Mouse (Mus musculus) T-cell, adult 2 months (primary cell): ENCODE measurements at regions not wholly inside any gene's neighbourhood (a gene's known extent, or its start where the extent isn't known, plus 50 kb on each side); places are given as distances from the start of the nearest gene placed in this dataset.

Experiments
- DNase-seq: peaks from one replicate; pipeline ENCODE4 v3.0.0; 2022; ENCODE audit warnings: low spot score

DNA sequence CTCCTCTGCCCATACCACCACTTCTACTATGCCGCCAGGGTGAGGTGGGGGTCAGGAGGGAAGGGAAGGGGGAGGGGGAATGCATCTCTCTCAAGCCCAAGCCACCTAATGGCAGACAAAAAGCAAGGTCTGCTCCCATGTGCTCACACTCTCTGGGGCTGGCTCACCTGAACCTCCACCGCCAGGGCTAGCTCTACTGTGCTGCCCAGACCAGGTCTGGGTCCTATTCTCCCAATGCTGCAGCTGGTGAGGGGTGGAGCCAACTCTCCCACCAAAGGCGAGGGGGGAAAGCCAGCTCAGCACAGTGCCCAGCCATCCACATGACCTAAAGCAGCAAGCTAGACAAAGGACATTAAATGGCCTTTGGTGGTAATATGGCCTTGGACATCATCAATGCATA is 158.6 kb downstream of the Chic2 start:
- no peak for DNase-seq

DNA sequence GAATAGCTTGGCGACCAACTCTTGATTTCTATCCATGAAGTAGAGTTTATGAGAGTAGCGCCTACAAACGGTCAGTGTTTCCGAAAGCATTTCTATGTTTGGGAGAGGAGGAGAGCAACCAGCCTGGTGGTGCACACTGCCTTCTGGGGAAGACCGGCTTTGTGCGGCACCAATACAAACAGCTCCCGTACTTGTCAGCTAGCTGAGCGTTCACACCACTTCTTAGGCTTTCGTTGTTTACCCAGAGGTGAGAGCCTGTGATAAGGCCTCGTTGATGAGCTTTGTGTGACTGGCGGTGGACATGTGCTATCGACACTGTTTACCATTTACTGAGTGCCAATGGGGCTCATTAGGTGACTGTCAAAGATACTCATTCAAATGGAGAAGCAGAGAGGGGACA is 162.0 kb downstream of the Chic2 start:
- no peak for DNase-seq

- no peak for DNase-seq
Measured at GRCm38 (mm10) chr5:74880669-74881226, 163.8 kb downstream of the Chic2 start.

DNA sequence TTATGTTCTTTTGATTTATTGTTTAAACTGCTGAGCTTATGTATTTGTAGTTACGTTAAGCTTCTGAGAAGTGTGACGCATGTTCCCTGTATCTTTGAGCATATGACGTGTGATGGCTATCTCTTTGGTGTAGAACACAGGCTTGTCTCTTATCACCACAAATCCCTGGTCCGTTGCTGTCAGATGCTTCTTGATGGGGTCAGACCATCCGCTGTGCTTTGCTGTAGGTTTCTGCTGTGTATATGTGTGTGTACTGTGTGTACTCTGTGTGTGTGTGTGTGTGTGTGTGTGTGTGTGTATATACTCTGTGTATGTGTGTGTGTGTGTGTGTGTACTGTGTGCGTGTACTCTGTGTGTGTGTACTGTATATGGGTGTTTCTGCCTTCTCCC is 164.5 kb downstream of the Chic2 start:
- DNase-seq = no peak

DNA sequence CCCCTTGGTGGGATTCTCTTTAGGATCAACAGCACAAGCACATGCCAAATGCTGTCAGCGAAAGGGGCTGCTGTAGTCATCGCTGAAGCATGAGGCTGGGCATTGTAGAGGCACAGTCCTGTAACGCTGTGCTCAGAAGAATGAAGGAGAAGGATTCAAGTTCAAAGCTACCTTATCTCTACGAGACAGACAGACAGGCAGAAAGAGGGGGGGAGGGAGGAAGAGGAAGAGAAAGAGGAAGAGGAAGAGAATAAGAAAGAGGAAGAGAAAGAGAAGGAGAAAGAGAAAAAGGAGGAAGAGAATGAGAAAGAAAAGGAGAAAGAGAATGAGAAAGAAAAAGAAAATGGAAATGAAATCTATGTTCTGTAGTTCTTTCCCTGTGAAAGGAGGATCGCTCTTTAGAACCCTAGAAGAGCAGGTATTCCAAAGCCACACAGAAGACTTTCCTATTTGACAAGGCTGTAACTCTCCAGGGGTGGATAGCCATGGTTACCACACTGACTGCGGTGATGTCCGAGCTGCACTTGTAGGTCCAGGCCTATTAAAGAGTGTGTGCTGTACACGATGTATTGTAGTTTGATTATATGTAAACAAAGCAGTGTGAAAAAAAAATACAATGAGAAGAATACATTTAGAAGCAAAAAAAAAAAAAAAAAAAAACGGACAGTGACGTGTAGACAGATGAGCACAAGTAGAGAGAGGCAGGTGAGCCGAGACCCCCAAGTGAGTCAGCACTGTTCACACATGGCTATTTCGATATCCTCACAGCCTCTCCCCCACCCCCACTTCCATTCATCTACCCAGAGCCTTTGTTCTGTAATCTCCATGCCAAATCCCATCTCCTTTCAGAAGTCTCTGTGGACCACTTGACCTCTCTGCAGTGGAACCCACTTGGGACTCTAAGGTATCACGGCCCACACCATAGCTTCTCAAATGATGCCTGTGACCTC is 165.2 kb downstream of the Chic2 start:
- no peak for DNase-seq

DNA sequence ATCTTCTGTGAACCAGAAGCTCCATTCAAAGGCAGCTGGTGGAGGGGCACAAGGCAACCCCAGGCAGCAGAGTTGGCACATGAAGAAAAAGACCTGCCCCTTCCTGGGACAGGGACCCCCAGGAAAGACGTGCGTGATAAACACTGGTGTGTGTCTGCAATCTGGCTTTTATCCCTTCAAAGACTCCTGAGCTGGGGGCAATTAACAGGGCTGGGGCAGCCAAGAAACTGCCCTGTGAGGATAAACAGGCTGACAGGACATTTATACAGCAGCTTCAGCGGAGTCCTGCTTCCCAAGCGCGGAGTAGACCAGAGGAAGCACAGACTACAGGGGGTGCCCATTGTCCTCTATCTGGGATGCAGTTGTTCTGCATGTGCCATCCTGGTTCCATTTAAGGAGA is 167.0 kb downstream of the Chic2 start:
- DNase-seq = no peak

- no peak for DNase-seq
Measured at GRCm38 (mm10) chr5:74877185-74877584, 167.4 kb downstream of the Chic2 start.

DNA sequence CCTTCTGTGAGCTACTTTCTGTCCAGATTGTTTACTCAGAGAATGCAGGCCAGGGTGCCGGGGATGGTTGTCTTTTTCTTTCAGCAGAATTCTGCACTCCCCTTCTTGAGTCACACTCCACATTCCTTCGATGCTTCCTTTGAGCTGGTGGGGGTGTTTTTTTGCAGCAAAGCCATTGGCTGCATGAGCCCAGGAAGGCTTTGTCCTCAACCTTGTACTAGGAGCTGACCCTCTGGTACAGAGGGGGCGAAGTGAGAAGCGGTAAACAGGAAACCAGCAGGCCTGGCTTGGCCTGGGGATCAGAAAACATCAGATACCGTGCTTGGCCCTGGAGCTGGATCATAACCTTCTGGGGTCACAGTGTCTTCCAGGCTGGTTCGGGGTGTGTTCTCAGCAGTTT is 169.9 kb downstream of the Chic2 start:
- no peak for DNase-seq

- DNase-seq = no peak
Measured at GRCm38 (mm10) chr5:74870615-74871014, 167.9 kb upstream of the Lnx1 start.

DNA sequence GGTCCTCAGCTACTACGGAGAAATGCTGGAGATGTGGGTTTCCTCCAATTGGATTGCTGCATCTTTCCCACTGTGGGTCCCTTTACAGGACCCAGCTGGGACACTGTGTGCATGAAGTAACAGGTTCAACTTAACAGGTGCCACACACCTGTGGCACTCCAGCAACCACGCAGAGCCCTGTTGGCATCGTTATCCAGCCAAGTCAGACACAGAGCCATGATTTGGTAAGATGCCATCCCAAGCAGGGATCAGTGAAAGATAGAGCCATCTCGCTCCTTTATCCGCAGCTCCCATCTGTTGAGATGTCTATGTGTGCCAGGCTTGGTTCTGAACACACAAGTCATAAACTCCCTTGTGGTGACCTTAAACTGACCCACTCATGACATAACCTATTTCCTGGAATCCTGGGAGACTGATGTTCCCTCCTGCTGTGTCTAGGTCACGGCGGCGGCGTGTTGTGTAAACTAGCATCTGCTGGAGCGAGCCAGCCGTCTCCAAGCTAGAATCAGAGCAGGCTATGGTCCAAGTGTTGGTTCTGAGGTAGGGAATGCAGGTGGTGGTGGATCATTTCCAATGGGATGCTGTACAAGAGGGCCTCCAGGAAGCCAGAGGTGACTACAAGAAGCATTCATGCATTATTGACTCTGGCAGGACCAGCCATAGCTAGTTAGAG is 164.5 kb upstream of the Lnx1 start:
- no peak for DNase-seq

GRCm38 (mm10) chr5:74866697-74867096 is 164.0 kb upstream of the Lnx1 start:
- no peak for DNase-seq

DNA sequence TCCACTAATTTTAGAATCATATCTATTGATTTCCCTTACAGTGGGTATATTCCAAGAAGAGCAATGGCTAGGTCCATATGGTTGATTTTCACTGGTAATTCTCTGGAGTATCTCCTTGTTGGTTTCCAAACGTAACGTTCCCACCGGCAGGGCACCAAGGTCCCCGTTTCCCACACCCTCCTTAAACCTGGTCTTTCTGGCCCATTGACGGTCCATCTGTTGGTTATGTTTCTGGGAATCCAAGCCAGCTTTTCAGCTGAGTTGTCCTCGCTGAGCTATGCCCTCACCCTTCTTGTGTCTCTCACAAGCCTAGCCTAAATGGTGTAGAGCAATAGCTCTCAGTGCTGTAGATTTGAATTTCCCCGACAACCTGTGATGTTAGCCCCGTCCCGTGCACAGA is 162.7 kb upstream of the Lnx1 start:
- DNase-seq = no peak

DNA sequence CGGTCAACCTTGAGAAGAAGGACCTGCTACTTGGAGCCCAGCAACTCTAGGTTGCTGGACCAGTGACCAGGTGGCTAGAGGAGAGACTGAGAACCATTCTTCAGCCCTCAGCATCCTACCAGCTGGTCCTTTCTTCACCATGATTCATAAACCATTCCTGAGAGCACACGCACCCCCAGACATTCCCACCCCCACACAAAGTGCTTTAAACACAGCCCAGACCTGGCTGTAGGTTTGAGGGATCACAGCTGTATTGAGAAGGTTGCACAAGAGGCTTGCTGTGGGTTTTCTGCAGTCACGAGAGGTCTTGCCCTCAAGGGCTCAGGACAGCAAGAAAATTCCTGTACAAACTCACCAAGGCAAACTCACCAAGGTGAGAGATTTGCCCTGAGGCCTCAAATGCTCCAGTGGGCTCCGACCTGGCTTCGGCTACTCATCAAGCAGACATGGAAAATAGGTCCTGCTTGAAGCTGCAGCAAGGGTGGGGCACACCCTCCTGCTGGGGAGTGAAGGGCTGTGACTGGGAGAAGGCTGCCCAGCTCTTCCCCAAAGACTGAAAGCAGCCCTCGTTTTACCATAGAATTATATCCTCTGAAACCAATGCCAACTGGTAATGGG is 161.9 kb upstream of the Lnx1 start:
- DNase-seq = no peak

- no peak for DNase-seq
Measured at GRCm38 (mm10) chr5:74861297-74861696, 158.6 kb upstream of the Lnx1 start.

- DNase-seq = no peak
Measured at GRCm38 (mm10) chr5:74857861-74858260, 155.1 kb upstream of the Lnx1 start.

DNA sequence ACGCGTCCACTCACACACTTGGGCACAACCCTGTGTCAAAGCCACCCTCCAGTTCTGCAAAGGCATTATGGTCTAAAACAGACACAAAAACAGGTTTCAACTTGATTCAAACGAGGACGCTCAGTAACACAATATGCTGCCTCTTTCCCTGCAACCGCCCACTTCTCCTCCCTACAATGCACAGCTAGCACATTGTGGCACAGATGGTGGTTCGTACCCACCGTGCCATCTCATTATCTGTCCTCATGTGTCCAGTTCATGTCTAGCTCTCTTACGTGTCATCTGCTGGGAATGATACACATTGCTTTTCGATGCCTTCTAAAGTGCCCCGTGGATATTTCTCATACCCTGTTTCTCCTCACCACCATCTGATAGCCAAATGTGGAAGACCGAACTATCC is 154.4 kb upstream of the Lnx1 start:
- no peak for DNase-seq

DNA sequence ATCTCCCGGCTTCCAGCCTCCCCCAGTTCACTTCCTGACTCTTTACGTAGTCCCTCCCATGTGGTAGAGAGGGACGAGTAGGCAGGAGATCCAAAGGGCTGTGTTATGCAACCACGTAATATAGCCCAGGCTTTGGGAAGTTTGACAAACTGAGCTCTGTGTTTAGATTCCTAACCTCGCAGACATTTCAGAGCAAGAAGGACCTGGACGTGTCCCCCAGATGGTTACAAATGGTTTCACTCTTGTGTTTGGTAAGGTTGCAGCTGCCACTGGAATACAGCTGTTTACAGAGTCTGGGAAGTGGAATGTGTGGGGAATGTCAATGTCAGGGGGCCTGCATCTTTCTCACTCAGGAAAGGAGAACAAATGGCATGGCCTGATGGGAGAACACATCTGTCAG is 145.1 kb upstream of the Lnx1 start:
- DNase-seq = no peak

GRCm38 (mm10) chr5:74846674-74847073 is 144.0 kb upstream of the Lnx1 start:
- DNase-seq = no peak

DNA sequence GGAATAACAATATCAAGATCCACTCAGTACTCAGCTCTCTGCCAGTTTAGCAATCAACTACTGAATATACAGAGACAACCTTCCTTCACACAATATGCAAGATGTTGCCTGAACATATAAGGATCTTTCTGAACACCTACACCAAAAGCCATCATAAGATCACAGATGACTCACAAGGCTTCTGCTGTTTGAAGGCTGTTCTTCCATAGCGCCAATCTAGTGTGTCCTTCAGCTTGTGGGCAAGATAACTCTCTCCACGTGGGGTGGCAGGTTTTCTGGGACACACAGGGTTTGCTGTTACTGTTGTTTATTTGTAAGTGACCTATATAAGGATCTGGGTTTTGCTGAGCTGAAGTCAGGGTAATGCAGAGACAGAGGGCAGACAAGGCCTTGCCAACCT is 131.7 kb upstream of the Lnx1 start:
- DNase-seq = no peak

DNA sequence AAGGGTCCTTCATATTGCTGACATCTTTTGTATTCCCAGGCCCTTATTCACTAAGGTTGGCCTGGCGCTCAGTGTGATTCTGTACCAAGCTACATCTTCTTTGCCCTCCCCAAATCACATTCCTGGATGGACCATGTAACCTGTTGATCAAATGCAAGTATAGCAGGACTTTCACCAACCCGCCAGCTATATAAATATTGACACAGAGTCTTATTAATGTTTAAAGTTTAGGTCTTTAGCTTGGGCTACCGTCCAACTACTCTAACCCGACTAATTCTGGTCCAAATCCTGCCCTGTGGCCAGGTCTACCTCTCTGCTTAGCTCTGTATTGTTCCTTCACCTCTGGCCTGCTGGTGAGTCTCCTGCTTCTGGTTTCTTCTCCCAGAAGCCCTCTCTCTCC is 131.2 kb upstream of the Lnx1 start:
- DNase-seq = no peak

GRCm38 (mm10) chr5:74832011-74832410 is 129.3 kb upstream of the Lnx1 start:
- DNase-seq = no peak

DNA sequence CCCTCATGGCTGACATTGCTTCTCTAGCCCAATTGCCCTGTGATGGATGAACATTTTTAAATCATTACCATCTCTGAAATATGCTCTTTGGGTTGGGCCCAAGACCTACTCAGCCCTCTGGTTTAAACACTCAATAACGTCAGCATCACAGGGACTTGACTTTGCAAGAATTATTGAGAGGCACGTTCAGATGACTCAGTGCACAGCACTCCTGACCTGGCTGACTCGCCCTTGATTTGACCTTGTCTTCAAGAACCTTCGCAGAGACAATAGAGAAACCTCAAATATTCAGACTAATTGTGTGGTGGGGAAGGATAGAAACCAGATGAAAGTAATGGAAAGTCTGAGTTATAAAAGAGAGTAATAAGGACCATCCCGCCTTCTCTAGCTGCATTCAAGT is 127.9 kb upstream of the Lnx1 start:
- DNase-seq = no peak

- no peak for DNase-seq
Measured at GRCm38 (mm10) chr5:74829003-74829402, 126.3 kb upstream of the Lnx1 start.
